Mouse (Mus musculus): ENCODE measurements around the gene Cmtm8. TPM values are rescaled to one million over a fixed set of nuclear protein-coding genes. Genes with fewer than 3 reads are reported as not detected.

The Cmtm8 gene
- polyA plus RNA-seq, 1 experiment = not detected

GRCm38 (mm10) chr9:114793764-114794295, 50.1 kb downstream of the Cmtm8 start:
- H3K79me3 ChIP-seq (ENCODE audit: low read depth) = no peaks in the 10 kb centered on the region
- no peak overlapping the region for H3ac ChIP-seq (ENCODE audit: control insufficient read depth, insufficient read length, low read depth)
- no peak overlapping the region for H3K4me3 ChIP-seq (ENCODE audit: insufficient read depth, poor library complexity, severe bottlenecking)
- no peak for TF ChIP-seq MYOG (IDR thresholded peaks at IDR 0.05; ENCODE audit: control insufficient read depth, extremely low read depth, insufficient read length)
- no peak for TF ChIP-seq FOSL1 (IDR thresholded peaks at IDR 0.05; ENCODE audit: insufficient read depth, low read length, poor library complexity, severe bottlenecking)
- no peak for TF ChIP-seq MYOD1 (IDR thresholded peaks at IDR 0.05; ENCODE audit: control insufficient read depth, insufficient read length, low read depth)
- TF ChIP-seq CTCF (IDR thresholded peaks at IDR 0.05; ENCODE audit: control insufficient read depth, insufficient read depth, insufficient read length) = no peak
- TF ChIP-seq USF1 (IDR thresholded peaks at IDR 0.05; ENCODE audit: low read depth) = no peak
- TF ChIP-seq CEBPB (IDR thresholded peaks at IDR 0.05; ENCODE audit: low read depth) = no peak
- TF ChIP-seq MAX (IDR thresholded peaks at IDR 0.05) = no peak
- no peaks in the 10 kb centered on the region for H3K79me2 ChIP-seq (ENCODE audit: control insufficient read depth, insufficient read depth)
- H3K36me3 ChIP-seq (ENCODE audit: control insufficient read depth, insufficient read depth) = no peaks in the 10 kb centered on the region
- peaks cover 8% of the 10 kb centered on the region for H3K27me3 ChIP-seq (ENCODE audit: control insufficient read depth, insufficient read depth, insufficient read length)

GRCm38 (mm10) chr9:114789989-114790388, 54.0 kb downstream of the Cmtm8 start:
- peaks cover 8% of the 10 kb centered on the region for H3K27me3 ChIP-seq (ENCODE audit: control insufficient read depth, insufficient read depth, insufficient read length)
- no peaks in the 10 kb centered on the region for H3K36me3 ChIP-seq (ENCODE audit: control insufficient read depth, insufficient read depth)
- no peak overlapping the region for H3K4me3 ChIP-seq (ENCODE audit: insufficient read depth, poor library complexity, severe bottlenecking)
- no peaks in the 10 kb centered on the region for H3K79me3 ChIP-seq (ENCODE audit: low read depth)
- H3ac ChIP-seq (ENCODE audit: control insufficient read depth, insufficient read length, low read depth) = no peak overlapping the region
- TF ChIP-seq MYOG (IDR thresholded peaks at IDR 0.05; ENCODE audit: control insufficient read depth, extremely low read depth, insufficient read length) (no peak), FOSL1 (IDR thresholded peaks at IDR 0.05; ENCODE audit: insufficient read depth, low read length, poor library complexity, severe bottlenecking) (no peak), MYOD1 (IDR thresholded peaks at IDR 0.05; ENCODE audit: control insufficient read depth, insufficient read length, low read depth) (no peak), MAX (IDR thresholded peaks at IDR 0.05) (no peak), USF1 (IDR thresholded peaks at IDR 0.05; ENCODE audit: low read depth) (no peak), CEBPB (IDR thresholded peaks at IDR 0.05; ENCODE audit: low read depth) (no peak), CTCF (IDR thresholded peaks at IDR 0.05; ENCODE audit: control insufficient read depth, insufficient read depth, insufficient read length) (no peak)
- H3K79me2 ChIP-seq (ENCODE audit: control insufficient read depth, insufficient read depth) = no peaks in the 10 kb centered on the region

- Histone ChIP-seq H3K4me3 (ENCODE audit: insufficient read depth, poor library complexity, severe bottlenecking) (no peak overlapping the region), H3K27me3 (ENCODE audit: control insufficient read depth, insufficient read depth, insufficient read length) (peaks cover 8% of the 10 kb centered on the region), H3ac (ENCODE audit: control insufficient read depth, insufficient read length, low read depth) (no peak overlapping the region), H3K79me3 (ENCODE audit: low read depth) (no peaks in the 10 kb centered on the region), H3K79me2 (ENCODE audit: control insufficient read depth, insufficient read depth) (no peaks in the 10 kb centered on the region), H3K36me3 (ENCODE audit: control insufficient read depth, insufficient read depth) (no peaks in the 10 kb centered on the region)
- TF ChIP-seq USF1 (IDR thresholded peaks at IDR 0.05; ENCODE audit: low read depth) = no peak
Measured at GRCm38 (mm10) chr9:114789557-114789956, 54.4 kb downstream of the Cmtm8 start.

DNA sequence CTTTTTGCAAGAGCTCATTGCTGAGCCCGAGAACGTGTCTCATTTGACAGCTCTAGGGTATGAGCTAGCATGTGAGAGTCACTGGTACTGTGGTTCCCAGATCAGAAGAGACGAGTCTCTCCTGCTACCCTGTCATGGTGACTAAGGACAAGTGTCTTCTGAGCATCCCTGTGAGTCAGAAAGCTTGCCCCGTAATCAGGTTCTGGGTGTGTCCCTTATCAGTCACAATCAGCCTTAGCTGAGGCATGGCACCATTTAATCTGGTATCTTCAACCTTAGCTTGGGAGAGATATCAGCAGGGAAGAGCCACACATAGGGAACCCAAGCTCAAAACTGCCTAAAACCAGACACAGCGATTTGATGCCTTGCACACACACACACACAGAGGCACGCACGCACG, 55.3 kb downstream of the Cmtm8 start:
- no peaks in the 10 kb centered on the region for H3K79me2 ChIP-seq (ENCODE audit: control insufficient read depth, insufficient read depth)
- H3K4me3 ChIP-seq (ENCODE audit: insufficient read depth, poor library complexity, severe bottlenecking) = no peak overlapping the region
- H3ac ChIP-seq (ENCODE audit: control insufficient read depth, insufficient read length, low read depth) = no peak overlapping the region
- TF ChIP-seq MYOG (IDR thresholded peaks at IDR 0.05; ENCODE audit: control insufficient read depth, extremely low read depth, insufficient read length) = no peak
- TF ChIP-seq MAX (IDR thresholded peaks at IDR 0.05) = no peak
- no peak for TF ChIP-seq USF1 (IDR thresholded peaks at IDR 0.05; ENCODE audit: low read depth)
- no peak for TF ChIP-seq FOSL1 (IDR thresholded peaks at IDR 0.05; ENCODE audit: insufficient read depth, low read length, poor library complexity, severe bottlenecking)
- TF ChIP-seq CTCF (IDR thresholded peaks at IDR 0.05; ENCODE audit: control insufficient read depth, insufficient read depth, insufficient read length) = no peak
- no peak for TF ChIP-seq MYOD1 (IDR thresholded peaks at IDR 0.05; ENCODE audit: control insufficient read depth, insufficient read length, low read depth)
- H3K79me3 ChIP-seq (ENCODE audit: low read depth) = no peaks in the 10 kb centered on the region
- H3K27me3 ChIP-seq (ENCODE audit: control insufficient read depth, insufficient read depth, insufficient read length) = peaks cover 8% of the 10 kb centered on the region
- H3K36me3 ChIP-seq (ENCODE audit: control insufficient read depth, insufficient read depth) = no peaks in the 10 kb centered on the region

DNA sequence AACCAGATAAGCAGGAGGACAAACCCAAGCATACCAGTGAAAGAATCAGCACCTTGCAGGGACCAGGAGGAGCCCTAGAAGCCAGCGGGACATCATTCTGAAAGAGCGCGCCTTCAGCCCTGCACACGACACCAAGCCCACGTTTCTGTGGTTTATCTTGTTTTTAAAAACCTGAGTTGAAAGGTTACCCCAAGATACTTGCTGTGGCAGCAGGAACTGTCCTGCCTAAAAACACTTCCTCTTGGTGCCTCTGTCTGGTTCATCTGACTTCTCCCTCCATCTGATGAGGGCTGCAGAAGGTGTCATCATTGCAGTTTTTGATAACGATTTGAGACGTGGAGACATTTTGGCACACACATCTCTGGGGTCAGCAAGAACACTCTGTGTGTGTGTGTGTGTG, 56.2 kb downstream of the Cmtm8 start:
- no peak overlapping the region for H3ac ChIP-seq (ENCODE audit: control insufficient read depth, insufficient read length, low read depth)
- H3K79me3 ChIP-seq (ENCODE audit: low read depth) = no peaks in the 10 kb centered on the region
- peaks cover 8% of the 10 kb centered on the region for H3K27me3 ChIP-seq (ENCODE audit: control insufficient read depth, insufficient read depth, insufficient read length)
- TF ChIP-seq MAX (IDR thresholded peaks at IDR 0.05) = no peak
- no peak for TF ChIP-seq MYOG (IDR thresholded peaks at IDR 0.05; ENCODE audit: control insufficient read depth, extremely low read depth, insufficient read length)
- TF ChIP-seq CTCF (IDR thresholded peaks at IDR 0.05; ENCODE audit: control insufficient read depth, insufficient read depth, insufficient read length) = no peak
- no peak for TF ChIP-seq MYOD1 (IDR thresholded peaks at IDR 0.05; ENCODE audit: control insufficient read depth, insufficient read length, low read depth)
- no peak for TF ChIP-seq FOSL1 (IDR thresholded peaks at IDR 0.05; ENCODE audit: insufficient read depth, low read length, poor library complexity, severe bottlenecking)
- no peak for TF ChIP-seq USF1 (IDR thresholded peaks at IDR 0.05; ENCODE audit: low read depth)
- H3K79me2 ChIP-seq (ENCODE audit: control insufficient read depth, insufficient read depth) = no peaks in the 10 kb centered on the region
- H3K4me3 ChIP-seq (ENCODE audit: insufficient read depth, poor library complexity, severe bottlenecking) = no peak overlapping the region
- no peaks in the 10 kb centered on the region for H3K36me3 ChIP-seq (ENCODE audit: control insufficient read depth, insufficient read depth)

GRCm38 (mm10) chr9:114787134-114787533, 56.8 kb downstream of the Cmtm8 start:
- H3K79me3 ChIP-seq (ENCODE audit: low read depth) = no peaks in the 10 kb centered on the region
- no peak overlapping the region for H3K4me3 ChIP-seq (ENCODE audit: insufficient read depth, poor library complexity, severe bottlenecking)
- H3K36me3 ChIP-seq (ENCODE audit: control insufficient read depth, insufficient read depth) = no peaks in the 10 kb centered on the region
- peaks cover 8% of the 10 kb centered on the region for H3K27me3 ChIP-seq (ENCODE audit: control insufficient read depth, insufficient read depth, insufficient read length)
- no peaks in the 10 kb centered on the region for H3K79me2 ChIP-seq (ENCODE audit: control insufficient read depth, insufficient read depth)
- no peak overlapping the region for H3ac ChIP-seq (ENCODE audit: control insufficient read depth, insufficient read length, low read depth)
- TF ChIP-seq FOSL1 (IDR thresholded peaks at IDR 0.05; ENCODE audit: insufficient read depth, low read length, poor library complexity, severe bottlenecking) = no peak
- no peak for TF ChIP-seq MYOG (IDR thresholded peaks at IDR 0.05; ENCODE audit: control insufficient read depth, extremely low read depth, insufficient read length)
- TF ChIP-seq MAX (IDR thresholded peaks at IDR 0.05) = no peak
- no peak for TF ChIP-seq MYOD1 (IDR thresholded peaks at IDR 0.05; ENCODE audit: control insufficient read depth, insufficient read length, low read depth)
- no peak for TF ChIP-seq CEBPB (IDR thresholded peaks at IDR 0.05; ENCODE audit: low read depth)
- no peak for TF ChIP-seq USF1 (IDR thresholded peaks at IDR 0.05; ENCODE audit: low read depth)
- TF ChIP-seq CTCF (IDR thresholded peaks at IDR 0.05; ENCODE audit: control insufficient read depth, insufficient read depth, insufficient read length) = no peak
